Mouse (Mus musculus) urinary bladder, postnatal 4 days (tissue): ENCODE results near the gene Ptgis.

Experiments
- DNase-seq, 2 experiments: peaks; one replicate each; pipeline ENCODE4 v3.0.0; 2021 to 2022; ENCODE audit warnings: low spot score in 2 of 2

Gene Ptgis

DNA sequence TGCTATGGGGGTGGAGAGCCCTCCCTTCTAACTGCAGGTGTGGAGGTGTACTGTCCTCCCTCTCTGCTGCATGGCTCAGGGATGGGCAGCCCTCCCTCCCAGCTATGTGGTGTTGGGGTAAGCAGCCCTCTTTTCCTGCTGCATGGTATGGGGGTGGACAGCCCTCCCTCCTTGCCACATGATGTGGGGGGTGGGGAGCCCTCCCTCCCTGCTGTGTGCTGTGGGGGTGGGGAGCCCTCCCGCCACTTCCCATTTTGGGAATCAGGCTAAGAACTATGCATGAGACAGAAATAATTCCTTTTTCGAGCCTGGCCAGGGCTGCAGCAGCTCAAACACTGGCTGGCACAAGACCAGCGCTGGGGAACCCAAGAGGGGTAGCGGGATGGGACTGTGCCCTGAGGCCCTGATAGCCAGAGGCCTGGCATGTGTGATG is 84.8 kb downstream of the Ptgis start:
- DNase-seq = peak; percentile 46 to 68

DNA sequence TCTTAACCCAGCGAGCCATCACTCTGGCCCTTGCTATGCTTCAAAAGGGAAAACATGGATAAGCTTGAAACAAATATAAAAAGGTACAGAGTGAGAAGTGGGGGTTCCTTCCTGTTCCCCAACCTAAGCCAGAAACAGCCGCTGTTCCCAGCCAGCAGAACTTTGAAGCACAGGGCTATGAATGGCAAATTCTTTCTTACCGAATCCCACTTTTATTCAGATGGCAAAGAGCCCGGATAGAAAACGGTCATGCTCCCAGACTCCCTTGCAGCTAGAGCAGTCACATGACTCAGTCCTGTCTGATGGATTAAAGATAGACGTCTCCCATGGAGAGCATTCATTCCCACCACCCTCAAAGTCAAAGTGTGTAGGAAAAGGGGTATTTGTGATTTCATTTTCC is 89.5 kb downstream of the Ptgis start:
- no peak for DNase-seq

DNA sequence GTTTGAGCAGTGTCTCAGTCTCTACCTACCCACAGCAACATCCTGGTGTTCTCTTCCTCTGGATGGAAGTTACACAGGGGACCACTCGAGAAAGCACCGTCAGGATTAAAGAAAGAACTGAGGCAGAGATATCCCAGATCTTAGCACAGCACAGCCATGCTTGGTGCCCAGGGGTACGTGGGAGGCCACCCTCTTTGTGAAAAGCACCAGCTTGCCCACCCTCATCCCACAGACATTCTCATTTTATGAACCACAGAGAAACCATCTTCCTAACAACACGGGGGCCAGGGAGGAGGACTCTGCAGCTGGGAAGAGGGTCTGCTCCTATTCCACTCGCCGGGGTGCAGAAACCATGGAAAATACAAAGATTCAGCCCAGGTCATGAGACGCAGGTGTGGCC is 90.3 kb downstream of the Ptgis start:
- DNase-seq = no peak

DNA sequence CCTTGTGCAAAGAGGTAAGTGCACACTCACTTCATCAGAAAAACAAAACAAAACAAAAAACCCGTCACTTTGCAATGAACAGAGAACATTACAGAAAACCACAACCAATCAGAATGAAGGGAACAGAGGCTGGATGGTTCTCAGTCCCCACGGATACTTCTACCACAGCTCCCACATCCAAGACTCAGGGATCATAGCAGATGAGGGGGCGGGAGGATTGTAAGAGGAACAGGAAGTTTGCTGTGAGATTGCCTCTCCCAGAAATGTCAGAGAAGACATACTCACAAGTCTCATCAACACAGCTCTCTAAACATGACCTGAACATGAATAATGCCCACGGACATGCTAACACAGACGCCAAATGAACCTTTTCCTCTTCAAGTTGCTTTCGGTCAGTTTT is 91.4 kb downstream of the Ptgis start:
- DNase-seq = no peak

DNA sequence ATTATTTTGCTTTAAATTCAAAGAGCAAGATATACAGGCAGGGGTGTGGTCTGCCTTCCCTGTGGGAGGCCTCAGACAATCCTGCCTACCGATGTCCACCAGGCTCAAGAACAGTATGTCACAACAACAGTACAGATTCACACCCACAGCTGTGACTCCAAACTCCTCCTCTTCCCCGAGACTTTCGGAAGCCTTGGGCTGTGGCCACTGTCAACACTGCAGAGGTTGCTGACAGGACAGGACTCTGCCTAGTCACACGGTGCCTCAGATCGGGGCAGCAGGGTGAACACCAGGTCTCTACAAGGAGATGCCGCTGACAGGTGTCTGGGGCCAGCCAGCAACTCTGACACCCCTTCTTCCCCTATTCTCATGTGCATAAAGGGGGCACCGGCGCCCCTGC is 92.7 kb downstream of the Ptgis start:
- no peak for DNase-seq

DNA sequence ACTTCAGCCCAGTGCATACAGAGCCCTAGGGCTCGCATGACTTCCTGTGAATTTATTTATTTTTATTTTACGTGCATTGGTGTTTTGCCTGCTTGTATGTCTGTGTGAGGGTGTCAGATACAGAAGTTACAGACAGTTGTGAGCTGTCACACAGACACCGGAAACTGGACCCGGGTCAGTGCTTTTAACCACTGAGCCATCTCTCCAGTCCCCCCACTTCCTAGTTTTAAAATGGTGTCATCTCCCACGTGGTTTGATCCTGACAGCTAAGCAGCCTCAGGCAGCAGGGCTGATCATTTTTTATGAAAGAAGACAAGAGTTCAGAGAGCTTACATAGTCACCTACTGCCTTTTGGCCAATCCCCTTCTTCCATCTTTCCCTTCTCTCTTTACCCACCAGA is 94.5 kb downstream of the Ptgis start:
- no peak for DNase-seq

DNA sequence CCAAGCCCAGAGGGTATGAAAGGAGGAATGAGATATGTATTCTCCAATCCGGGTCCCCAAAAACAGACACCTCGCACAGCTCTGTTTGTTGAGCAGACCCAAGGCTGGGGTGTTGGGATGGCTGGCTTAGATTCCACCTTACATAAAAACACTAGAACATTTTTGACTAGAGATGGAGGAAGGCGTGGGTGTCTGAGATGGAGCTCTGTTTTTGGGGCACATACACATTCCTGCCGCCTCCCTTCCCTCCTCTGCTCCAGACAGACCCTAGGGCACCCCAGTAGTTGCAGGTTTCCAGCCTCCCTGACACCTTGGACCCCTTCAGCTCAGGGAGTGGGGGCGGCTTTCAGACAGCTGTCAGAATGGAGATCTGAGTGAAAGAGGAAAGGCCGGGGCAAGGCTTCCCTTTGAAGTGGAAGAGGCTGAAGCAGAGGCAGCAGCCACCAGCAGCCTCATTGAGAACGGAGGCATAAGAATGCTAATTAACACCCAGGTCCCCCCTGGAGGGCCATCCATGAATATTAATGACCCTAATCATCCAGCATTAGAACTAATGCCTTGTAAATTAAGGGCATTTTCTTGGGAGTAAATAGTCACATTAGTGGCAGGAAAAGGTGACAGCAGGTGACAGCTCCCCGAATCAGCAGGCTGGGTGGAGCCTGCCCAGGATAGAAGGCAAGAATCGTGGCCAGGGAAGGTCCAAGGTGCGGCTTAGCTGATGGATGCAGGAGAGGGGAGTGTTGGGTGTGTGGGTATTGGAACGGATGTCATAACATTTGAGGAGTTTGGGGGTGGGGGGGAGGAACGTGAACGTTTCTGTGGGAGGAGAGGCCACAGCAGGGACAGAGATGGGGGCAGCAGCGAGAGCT is 95.7 kb downstream of the Ptgis start:
- DNase-seq = no peak

DNA sequence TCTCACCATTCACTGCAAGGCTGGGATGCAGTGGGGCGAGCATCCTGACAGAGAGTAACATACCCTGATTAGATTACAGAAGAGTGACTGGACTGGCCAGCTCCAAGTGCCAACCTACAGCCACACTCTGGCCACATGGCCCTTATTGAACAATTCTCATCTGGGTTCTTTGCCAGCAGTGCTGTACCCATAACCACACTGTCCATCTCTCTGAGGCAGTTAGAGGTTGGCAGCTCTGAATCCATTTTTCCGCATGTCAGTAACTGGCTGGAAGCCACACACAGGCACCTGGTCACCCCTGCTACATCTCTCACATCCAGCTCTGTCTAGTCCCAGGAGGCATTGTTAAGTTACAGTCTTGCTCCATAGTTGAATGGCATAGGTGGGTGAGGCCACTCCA is 96.5 kb downstream of the Ptgis start:
- DNase-seq = no peak

DNA sequence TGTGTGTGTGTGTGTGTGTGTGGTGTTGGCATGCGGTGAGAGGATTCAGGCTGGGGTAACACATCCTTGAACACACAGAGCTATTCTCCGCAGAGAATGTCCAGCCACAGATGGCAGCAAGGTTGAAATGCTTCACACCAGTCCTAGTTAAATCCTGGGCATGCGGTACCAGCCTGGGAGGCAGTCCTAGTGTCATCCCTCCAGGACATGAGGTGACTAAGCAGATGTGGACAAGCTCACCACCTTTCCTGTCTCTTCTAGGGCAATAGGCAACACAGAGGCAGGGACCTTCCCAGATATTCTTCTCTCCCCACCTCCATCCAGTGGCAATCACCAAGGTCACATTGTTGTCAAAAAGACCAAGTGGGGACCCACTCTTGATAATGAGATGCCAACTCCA is 98.1 kb downstream of the Ptgis start:
- no peak for DNase-seq

DNA sequence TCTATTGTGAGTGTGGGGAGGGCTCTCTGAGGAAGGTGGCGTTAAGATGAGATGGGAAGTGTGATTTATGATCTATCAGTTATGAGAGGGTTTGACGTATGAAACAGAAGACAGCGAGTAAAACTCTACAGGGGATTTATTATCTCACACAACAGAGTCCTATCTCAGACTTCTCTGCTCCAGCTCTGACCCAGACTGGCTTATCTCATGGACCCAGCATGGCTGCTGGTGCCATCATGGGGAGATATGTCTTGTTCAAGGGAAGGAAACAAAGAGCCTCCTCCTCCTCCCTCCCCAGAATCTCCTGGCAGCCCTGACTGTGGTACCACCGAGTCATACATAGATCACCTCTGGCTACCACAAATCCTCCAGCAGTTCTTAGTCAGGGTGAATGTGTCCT is 98.6 kb downstream of the Ptgis start:
- no peak for DNase-seq
